Mouse (Mus musculus): Measurements from ENCODE around the gene Nmnat1. TPM values are rescaled to one million over a fixed set of nuclear protein-coding genes. Genes with fewer than 3 reads are reported as not detected.

The Nmnat1 gene
- total RNA-seq (2015) = 7.4 and 8.0 TPM in 2 replicates
- 12.4 and 14.4 TPM in 2 replicates for total RNA-seq (2017)

DNA sequence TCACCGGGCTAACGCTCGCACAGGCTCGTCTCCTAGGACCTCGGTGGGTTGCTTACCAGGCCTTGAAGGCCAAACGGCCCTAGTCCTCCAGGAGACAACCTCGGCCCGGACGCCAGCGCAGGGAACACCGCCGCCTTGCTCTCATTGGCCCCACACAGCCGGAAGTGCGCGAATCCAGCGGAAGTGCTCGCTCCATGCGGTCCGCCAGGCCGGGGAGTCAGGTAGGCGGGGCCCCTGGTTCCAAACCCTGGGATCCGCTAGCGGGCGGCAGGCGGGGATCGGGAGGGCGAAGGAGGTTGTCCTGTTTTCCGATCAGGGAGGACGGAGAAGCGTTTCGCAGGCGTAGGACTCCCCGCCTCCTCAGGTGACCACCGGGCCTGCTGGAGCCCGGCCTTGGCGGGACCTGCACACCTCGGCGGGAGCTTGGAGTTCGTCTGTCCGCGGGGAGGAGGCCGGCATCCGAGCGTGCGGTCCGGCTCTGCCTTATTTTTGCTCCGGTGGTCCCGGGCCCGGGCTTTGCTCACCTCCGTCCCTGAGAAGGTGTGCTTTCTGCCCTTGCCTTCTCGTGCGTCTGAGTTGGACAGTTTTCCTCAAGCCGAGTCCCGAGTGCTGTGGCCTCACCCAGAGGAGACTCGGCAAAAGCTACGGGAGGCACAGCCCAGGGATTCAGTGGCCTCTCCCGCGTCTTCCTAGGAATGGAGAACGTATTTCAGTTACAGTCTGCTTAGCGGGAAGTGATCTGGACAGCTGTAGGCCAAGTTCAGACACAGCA lies at the start of gene Nmnat1, which contains the start of gene Lzic:
Nmnat1 (minus strand) TSS at position 150 of the 772 bp plus-strand sequence.
Lzic (plus strand) TSS at position 177 of the 772 bp plus-strand sequence.
- ATAC-seq (replicated peaks; ENCODE audit: poor library complexity) = peak; percentile 100

DNA sequence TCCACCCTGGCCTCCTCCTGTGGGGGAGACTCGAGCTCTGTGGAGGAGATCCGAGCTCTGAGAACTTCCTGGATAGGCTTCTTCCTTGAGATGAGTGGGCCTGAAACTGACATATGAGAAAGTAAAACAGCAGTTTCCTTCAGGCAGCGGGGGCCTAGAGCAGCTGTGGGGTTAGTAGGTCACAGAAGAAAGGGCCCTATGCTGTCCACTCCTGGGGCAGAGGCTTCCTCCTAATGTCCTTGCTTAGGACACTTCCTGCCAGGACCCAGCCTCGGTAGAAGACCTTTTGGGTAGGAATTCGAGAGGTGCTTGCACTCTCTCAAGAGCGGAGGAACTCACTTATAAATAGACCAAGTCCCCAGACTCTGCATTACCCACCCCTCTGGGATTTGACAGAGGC lies 44.7 kb upstream of the Nmnat1 start:
- ATAC-seq (replicated peaks; ENCODE audit: poor library complexity) = no peak

DNA sequence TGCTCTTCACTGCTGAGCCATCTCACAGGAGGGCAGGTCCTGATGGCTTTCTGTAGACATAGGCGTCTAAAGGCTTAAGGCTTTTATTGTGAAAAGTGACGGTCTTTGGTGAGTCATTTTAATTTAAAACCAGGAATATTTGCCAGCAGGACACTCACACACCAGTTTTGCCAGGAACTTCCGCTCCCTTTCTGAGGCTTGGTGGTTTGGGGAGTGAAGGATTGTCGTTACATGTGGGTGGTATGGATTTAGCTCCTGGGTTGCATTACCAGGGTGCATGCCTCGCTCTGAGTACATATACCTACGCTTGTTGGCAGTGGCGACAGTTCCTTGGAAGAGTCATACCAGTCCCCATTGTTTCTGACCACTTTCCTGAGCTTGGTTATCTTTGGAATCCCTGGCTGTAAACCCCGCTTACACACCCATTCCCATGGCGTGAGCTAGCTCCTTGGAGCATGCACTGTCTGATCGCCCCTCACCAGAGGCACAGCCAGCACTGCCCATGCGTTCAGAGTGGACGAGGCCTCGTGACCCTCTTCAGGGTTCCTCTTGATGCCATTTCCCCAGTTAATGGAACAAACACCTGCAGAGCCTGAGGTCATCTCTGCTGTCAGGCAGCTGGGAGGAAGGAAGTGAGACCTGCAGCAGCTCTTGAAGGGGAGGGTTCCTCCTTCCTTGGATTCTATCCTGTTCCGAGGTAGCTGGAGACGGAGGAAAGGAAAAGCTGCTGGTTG lies 42.8 kb upstream of the Nmnat1 start:
- ATAC-seq (replicated peaks; ENCODE audit: poor library complexity) = no peak

DNA sequence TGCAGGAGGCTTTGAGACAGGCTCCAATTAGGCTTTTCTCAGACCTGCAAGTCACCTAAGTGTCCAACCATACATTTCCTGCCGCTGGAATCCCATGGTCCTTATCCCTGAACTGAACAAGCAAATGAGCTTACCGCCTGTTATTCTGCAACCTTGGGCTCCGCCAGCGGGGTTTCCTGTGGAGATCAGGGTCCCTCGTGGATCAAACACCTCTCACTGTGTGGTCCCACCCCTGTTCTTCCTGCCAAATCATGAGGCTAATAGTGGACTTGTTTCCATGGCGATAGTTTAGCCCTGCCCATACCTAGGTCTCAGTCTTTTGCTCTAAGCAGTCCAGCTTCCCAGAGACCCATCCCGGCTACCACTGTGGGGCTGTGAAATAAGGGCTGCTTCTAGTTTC lies 41.3 kb upstream of the Nmnat1 start:
- ATAC-seq (replicated peaks; ENCODE audit: poor library complexity) = no peak

DNA sequence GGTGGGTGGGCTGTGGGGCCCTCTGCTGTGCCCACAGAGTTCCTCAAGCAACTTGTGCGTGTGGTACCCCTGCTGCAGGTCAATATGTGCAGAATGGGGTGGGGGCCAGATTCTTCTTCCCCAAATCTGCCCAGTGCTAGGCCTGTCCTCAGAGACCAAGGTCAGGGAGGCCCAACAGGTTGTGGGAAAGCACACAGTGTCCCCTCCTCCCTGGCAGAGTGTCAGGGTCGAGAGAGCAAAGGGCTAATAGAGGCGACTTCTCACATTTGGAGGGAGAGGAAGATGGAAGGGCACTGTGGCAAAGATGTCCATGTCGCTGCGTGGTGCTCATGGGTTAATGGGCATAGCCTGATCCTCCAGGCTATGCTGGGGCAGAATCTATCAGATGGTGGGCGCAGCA lies 40.8 kb upstream of the Nmnat1 start:
- ATAC-seq (replicated peaks; ENCODE audit: poor library complexity) = no peak

DNA sequence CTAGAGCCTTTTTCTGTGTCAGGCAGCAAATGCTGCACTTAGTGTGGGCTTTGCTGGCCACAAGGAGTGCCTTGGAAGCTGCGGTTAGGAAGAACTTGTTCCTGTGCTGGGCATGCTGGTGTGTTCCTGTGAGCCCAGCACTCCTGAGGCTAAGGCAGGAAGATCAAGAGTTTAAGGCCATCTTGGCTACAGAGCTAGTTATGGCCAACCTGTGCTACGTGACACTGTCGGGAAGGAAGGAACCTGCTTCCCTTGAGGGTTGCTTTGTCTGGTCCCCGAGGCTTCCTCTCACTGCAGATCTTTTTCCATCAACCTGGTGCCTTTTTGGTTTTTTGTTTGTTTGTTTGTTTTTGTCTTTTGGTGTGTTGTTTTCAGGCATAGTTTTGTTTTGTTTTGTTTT lies 40.2 kb upstream of the Nmnat1 start:
- ATAC-seq (replicated peaks; ENCODE audit: poor library complexity) = no peak

DNA sequence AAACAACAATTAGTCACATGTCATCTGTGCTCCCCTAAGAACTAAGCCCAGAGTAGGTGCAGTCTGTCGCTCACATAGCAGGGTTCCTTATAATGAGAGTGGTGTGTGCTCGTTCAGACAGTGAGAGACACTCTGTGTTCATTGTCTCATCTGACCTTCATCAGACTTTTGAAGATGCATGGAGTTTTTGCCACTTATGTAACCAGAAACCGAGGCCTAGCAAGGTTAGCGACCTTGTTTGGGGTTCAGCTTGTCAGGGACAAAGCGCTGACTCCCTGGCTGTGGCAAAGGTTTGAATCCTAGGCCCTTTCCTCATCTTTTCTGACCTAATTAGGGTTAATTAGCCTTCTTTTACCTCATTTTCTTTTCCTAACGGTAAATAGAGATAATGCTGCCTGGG lies 39.0 kb upstream of the Nmnat1 start:
- no peak for ATAC-seq (replicated peaks; ENCODE audit: poor library complexity)

DNA sequence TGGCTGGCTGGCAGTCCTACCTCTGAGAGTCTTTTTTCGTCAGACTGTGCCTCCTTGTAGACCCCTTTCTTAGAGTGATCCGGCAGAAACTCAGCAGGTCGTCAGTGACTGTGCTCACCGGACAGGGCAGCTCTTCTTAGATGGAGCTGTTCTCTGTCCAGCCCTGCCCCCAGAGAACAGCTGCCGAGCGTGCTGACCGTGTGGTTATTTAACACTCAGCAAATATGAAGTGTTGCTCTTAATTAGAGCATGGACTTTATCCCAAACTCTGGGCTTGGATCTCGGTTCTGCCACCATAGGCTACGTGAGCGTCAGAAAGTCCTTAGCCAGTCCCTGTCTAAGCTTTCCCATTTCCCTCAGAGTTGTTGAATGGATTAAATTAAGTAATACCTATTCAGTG lies 36.3 kb upstream of the Nmnat1 start:
- ATAC-seq (replicated peaks; ENCODE audit: poor library complexity) = no peak

DNA sequence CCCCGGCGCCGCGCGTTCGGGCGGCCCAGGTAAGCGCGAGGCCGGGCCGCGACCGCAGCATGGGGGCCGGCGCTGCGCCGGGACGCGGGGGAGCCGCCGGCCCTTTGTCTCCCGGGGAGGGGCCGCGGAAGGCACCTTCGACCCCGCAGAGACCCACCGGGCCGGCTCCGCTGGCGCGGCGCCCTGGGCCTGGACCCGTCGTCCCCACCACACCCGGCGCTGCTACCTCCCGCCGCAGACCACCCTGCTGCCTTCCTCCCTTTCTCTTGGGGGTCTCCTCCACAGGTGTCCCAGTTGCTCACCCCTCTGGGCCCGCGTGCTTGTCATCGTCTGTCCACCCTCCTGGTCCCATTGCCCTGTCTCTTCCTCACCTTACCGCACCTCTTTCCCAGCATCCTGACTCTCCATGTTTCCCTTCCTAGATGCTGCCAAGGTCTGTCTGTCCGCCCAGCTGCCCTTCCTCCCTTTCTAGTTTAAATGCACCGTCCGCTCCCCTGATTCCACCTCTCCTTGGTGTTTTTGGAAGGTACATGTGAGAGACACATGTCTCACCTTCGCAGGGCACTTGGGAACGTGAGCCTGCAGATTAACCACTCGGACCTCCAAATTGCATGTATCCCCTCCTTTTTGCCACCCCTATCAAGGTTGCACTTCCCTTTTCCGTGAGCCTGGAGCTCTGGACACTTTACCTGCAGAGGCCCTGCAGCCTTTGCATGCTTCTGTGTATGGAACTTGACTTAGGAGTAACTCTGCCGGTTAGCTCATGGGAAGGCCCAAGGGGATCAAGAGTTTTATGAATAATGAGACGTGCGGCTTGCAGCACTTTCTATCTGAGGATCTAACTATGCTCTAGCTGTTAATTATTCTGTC lies 33.6 kb upstream of the Nmnat1 start:
- ATAC-seq (replicated peaks; ENCODE audit: poor library complexity) = no peak

DNA sequence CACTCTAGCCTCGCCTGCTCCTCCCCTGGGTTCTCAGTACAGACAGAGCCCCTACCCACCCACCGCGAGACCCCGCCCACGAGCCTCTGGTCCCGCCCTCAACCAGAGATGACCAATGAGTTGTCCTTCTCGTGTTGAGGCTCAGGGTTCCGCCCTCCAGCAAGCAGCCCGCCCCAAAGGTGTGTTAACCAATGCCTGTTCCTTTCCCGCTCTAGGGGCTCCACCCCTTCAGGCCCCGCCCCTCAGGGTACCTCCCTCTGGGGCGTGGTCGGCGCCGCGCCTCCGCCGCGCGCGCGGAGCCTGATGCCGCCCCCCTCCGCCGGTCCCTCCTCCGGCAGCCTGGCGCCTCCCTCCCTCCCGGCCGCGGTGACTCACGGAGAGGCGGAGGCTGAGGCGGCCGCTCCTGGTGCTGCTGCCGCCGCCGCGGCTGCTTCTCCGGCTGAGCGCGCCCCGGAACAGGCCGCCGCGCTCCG lies 32.9 kb upstream of the Nmnat1 start, which contains the start of gene Ctnnbip1:
Ctnnbip1 (plus strand) TSS at position 369 of the 473 bp plus-strand sequence.
- ATAC-seq (replicated peaks; ENCODE audit: poor library complexity) = peak; percentile 98

DNA sequence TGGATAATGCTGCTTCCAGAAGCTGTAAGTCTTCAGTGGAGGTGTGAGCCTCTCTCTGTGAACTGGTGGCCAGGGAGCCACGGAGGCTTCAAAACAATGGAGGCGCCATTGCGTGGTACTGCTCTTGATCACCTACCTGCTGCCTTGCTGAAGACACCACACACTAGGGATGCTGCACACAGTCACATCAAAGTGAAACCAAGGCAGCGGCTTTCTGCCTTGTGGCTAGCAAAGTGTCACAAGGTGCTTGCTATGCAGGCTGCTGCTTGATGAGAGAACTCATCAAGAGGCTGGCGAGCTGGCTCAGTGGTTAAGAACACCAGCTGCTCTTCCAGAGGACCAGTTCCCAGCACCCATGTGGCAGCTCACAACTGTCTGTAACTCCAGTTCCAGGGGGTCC lies 30.7 kb upstream of the Nmnat1 start:
- no peak for ATAC-seq (replicated peaks; ENCODE audit: poor library complexity)

DNA sequence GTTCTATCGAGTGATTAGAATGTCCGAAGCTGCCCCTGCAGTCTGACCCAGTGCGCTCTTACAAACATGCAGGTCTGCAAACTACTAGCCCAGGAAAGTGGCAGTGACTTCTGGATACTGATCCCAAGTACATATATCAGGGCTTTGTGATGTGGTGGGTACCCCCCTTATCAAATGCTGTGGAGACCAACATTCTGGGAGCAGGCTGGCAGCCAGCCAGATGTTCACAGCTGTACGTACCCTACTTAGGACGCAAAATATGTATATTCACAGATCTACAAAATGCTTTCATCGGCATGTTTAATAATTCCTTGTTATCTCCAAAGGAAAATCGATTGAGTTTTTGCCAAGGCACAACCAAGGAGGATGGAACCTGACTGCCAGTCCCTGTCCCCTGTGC lies 27.1 kb upstream of the Nmnat1 start:
- no peak for ATAC-seq (replicated peaks; ENCODE audit: poor library complexity)

DNA sequence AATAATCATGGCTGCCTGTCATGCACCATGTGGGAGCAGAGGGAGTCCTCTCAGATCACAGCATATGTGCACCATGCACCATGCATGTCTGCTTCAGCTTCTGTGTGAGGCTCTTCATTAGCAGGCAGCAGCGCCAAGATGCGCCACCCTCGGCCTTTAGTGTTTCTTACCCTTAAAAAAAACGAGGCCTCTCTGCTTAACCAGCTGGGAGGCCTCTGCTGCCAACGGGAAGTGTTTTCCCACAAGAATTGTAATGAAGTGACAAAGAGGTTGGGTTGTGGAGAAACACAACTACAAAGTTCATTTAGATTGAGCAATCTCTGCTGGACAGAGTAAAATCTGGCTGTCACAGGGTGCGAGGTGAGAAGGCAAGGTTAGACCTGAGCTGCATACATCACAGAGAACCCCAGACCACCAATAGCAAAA lies 26.2 kb upstream of the Nmnat1 start:
- peak; percentile 26; the same call in 1 of the 2 replicates for ATAC-seq (replicated peaks; ENCODE audit: poor library complexity)

DNA sequence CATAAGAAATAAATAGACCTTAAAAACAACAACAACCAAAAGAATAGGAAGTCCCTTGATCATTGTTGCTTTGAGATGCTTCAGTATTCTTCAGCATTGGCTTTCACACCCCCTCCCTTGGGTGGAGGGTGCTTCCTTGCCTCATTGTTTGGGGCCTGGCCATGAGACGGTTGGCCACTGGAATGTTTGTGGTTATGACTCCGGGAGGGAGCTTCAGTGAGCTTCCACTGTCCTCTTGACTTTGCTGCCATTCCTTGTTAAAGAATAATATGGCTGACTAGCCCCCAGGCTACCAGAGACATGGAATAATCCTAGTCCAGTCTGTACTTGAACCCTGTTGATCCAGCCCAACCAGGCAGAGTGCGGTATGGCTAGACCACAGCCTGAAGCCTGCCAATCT lies 21.9 kb upstream of the Nmnat1 start:
- ATAC-seq (replicated peaks; ENCODE audit: poor library complexity) = no peak

DNA sequence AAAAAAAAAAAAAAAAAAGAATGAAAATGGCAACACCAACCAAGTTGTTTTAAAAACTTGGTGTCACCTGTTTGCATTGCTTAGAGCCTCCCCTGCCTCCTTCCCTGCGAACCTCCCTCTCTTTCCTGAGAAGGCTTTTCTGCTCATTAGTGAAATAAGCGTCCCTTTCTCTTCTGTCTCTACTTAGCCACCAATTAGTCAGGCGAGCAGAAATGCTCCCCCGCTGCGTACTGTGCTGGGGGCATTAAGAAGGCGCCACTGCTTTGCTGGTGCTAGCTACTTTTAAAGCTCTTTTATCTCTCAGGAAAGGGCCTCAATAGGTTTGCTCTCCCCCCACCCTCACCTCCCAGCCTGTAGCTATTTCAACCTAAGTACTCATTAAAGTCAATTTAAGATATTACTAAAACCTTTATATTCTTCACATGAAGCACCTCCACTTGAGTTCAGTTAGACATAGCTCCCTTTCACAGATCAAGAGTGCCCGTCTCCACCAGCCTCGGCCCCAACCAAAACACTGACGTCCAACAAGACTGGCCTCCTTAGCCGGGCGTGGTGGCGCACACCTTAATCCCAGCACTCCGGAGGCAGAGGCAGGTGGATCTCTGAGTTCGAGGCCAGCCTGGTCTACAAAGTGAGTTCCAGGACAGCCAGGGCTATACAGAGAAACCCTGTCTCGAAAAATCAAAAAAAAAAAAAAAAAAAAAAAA lies 20.4 kb upstream of the Nmnat1 start:
- ATAC-seq (replicated peaks; ENCODE audit: poor library complexity) = no peak

DNA sequence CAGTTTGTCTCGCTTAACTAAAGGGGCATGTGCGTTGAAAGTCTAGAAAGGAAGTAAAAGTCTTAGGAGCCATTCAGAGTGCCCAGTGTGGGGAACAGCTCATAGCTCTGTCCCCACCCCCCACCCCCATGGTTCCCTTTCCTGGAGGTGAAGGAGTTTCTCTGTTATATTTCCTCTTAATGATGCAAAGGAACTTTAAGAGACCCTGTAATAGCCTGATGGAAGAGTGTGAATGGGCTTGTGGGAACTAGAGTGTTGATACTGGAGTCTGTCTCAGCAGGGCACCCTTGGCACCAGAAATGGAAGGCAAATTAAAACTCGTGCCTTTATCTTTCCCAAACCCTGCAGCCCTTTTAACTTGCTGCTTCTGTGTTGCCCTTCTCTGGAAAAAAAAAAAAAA lies 19.9 kb upstream of the Nmnat1 start:
- peak; percentile 77 for ATAC-seq (replicated peaks; ENCODE audit: poor library complexity)

DNA sequence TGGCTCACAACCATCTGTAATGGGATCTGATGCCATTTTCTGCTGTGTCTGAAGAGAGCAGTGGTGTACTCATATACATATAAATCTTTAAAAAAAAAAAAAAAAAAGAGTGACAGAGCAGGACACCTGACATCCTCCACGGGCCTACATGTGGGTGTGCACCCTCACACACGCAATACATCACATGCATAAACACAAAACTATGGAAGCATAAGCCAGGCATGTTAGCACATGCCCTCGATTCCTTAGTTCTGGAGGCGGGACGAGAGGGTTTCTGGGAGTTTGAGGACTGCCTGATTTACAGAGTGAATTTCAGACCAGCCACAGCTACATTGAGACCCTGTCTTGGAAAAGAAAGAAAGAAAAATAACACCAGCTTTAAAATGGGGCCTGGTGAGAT lies 19.4 kb upstream of the Nmnat1 start:
- no peak for ATAC-seq (replicated peaks; ENCODE audit: poor library complexity)

DNA sequence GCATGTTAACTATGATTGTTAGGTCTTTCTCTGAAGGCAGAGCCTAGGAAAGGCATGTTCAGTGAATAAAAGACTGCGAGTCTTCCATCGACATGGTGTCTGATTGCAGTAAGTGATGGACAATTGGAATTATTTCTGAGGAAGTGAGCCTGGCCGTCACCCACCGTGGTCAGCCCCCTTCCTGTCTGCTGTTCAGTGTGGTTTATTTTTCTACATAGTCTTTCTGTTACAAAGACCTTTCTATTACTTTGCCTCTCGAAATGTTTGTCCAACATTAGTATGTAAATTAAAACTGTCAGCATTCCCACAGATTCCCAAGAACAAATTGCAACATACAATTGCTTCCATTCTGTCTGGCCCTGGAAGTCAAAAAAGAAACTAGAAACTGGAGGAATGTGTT lies 14.8 kb upstream of the Nmnat1 start:
- 0 out of 2 replicates have a peak, but pooled peaks have one; percentile 23 for ATAC-seq (replicated peaks; ENCODE audit: poor library complexity)

DNA sequence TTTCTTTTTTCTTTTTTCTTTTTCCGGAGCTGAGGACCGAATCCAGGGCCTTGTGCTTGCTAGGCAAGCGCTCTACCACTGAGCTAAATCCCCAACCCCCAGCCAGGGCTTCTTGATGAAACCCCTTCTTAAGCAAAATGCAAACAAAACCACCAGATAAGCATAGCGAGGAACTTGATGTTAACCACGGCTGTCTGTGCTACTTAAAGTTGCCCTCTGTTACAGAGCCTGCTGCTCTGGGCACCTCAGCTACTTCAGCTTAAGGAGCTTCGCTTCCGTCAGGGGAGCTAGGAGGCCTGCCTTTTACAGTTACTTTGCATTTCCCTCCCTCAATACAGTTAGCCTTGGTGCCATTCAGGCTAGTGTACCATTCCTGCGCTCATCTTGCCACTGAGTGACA lies 13.9 kb upstream of the Nmnat1 start:
- no peak for ATAC-seq (replicated peaks; ENCODE audit: poor library complexity)

DNA sequence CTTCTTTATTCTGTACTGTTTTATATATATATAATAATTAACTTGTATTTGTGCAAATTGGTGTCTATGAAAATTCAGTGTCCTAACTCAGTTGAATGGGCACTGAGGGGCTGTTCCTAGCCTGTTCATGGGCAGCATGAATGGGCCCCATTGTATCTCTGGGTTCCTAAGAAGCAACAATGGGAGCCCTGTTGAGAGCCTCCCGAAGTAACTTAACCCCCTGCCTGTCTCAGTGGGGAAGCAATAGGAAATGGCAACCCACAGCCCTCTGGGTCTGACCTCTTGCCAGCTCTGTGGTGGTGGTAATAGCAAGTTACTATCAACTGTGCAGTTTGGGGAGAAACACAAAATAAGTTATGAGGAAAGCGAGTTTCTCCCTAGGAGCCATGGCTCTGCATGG lies 11.6 kb upstream of the Nmnat1 start:
- no peak for ATAC-seq (replicated peaks; ENCODE audit: poor library complexity)
